Mouse (Mus musculus) myocyte (in vitro differentiated cells): ENCODE measurements around the gene Tuba3b. TPM values are rescaled to one million over a fixed set of nuclear protein-coding genes. Genes with fewer than 3 reads are reported as not detected.
A peak's percentile ranks its signal among the peaks of the same experiment; 100 is the strongest.

ENCODE experiments used
- H3K27me3 ChIP-seq: one replicate; pipeline ENCODE4 v1.6.1; 2011; ENCODE audit not compliant: control insufficient read depth, insufficient read depth, insufficient read length
- H3K36me3 ChIP-seq: one replicate; pipeline ENCODE4 v1.6.1; 2011; ENCODE audit not compliant: control insufficient read depth, insufficient read depth
- H3K4me2 ChIP-seq: one replicate; pipeline ENCODE4 v1.6.1; 2011; ENCODE audit warnings: low read depth, control low read depth
- H3K4me3 ChIP-seq: one replicate; pipeline ENCODE4 v1.5.1; 2011; ENCODE audit warnings: mild to moderate bottlenecking, control low read depth, moderate library complexity
- H3K79me2 ChIP-seq: one replicate; pipeline ENCODE4 v1.6.1; 2011; ENCODE audit not compliant: control insufficient read depth, insufficient read depth
- H3ac ChIP-seq: one replicate; pipeline ENCODE4 v1.6.1; 2011; ENCODE audit not compliant: control insufficient read depth, insufficient read length
- CEBPB ChIP-seq: IDR thresholded peaks from 2 replicates; pipeline ENCODE4 v1.6.1; 2011; ENCODE audit warnings: mild to moderate bottlenecking, moderate library complexity; ENCODE audit not compliant: poor library complexity, insufficient read depth, severe bottlenecking
- E2F4 ChIP-seq: IDR thresholded peaks from one replicate; pipeline ENCODE4 v1.6.1; 2011; ENCODE audit warnings: mild to moderate bottlenecking, control low read depth, moderate library complexity; ENCODE audit not compliant: insufficient read depth
- MAX ChIP-seq: IDR thresholded peaks from one replicate; pipeline ENCODE4 v1.6.1; 2011; ENCODE audit warnings: low read depth, mild to moderate bottlenecking, control low read depth
- MYOD1 ChIP-seq, 3 experiments: IDR thresholded peaks; one replicate each; pipeline ENCODE4 v1.6.1; 2011; ENCODE audit warnings: control low read depth in 2 of 3, low read depth in 2 of 3, mild to moderate bottlenecking in 2 of 3, moderate library complexity in 1 of 3; ENCODE audit not compliant: insufficient read length in 2 of 3, control insufficient read depth in 1 of 3
- MYOG ChIP-seq, 3 experiments: IDR thresholded peaks; one replicate each; pipeline ENCODE4 v1.6.1; 2011; ENCODE audit warnings: control low read depth in 2 of 3, low read depth in 2 of 3, mild to moderate bottlenecking in 2 of 3; ENCODE audit not compliant: insufficient read length in 2 of 3, control insufficient read depth in 1 of 3, insufficient read depth in 1 of 3
- POLR2A ChIP-seq: IDR thresholded peaks from one replicate; pipeline ENCODE4 v1.6.1; 2011; ENCODE audit warnings: low read depth, mild to moderate bottlenecking, control low read depth, moderate library complexity; ENCODE audit not compliant: insufficient read length
- POLR2AphosphoS2 ChIP-seq: IDR thresholded peaks from one replicate; pipeline ENCODE4 v1.6.1; 2011; ENCODE audit warnings: low read depth, control low read depth; ENCODE audit not compliant: insufficient read length
- REST ChIP-seq: IDR thresholded peaks from one replicate; pipeline ENCODE4 v1.6.1; 2011; ENCODE audit warnings: mild to moderate bottlenecking, control low read depth, moderate library complexity; ENCODE audit not compliant: insufficient read depth, insufficient read length
- SRF ChIP-seq: IDR thresholded peaks from one replicate; pipeline ENCODE4 v1.6.1; 2011; ENCODE audit warnings: low read depth; ENCODE audit not compliant: control insufficient read depth, insufficient read length
- TCF12 ChIP-seq: IDR thresholded peaks from one replicate; pipeline ENCODE4 v1.6.1; 2011; ENCODE audit warnings: mild to moderate bottlenecking, control low read depth; ENCODE audit not compliant: poor library complexity, insufficient read depth, severe bottlenecking
- TCF3 ChIP-seq: IDR thresholded peaks from one replicate; pipeline ENCODE4 v1.6.1; 2011; ENCODE audit warnings: low read depth, control low read depth; ENCODE audit not compliant: insufficient read length
- USF1 ChIP-seq: IDR thresholded peaks from one replicate; pipeline ENCODE4 v1.6.1; 2011; ENCODE audit warnings: low read depth, mild to moderate bottlenecking, control low read depth, moderate library complexity
- polyA plus RNA-seq: library from polyadenylated mRNA; unstranded; fragments of >200 nt; fragmentation: generic; extraction: Trizol; gene quantifications from one replicate; pipeline ENCODE4 v1.2.1, GENCODE M21; 2012; ENCODE audit warnings: missing spikeins

Tuba3b gene
- polyA plus RNA-seq, 1 experiment, result not detected

- peaks cover 3% of the 10 kb centered on the region for H3K27me3 ChIP-seq
- H3K4me2 ChIP-seq, result no peak overlapping the region
- no peaks in the 10 kb centered on the region for H3K79me2 ChIP-seq
- no peak overlapping the region for H3K4me3 ChIP-seq
- H3K36me3 ChIP-seq, result no peaks in the 10 kb centered on the region
- TF ChIP-seq USF1 (no peak), CEBPB (no peak), MAX (no peak), POLR2A (no peak), E2F4 (no peak), REST (no peak), SRF (no peak), TCF3 (no peak), TCF12 (no peak), POLR2AphosphoS2 (no peak), MYOD1 (IDR thresholded peaks at IDR 0.05; ENCODE audit: control insufficient read depth in 1 of 3, insufficient read length in 2 of 3, low read depth in 2 of 3) (no peak)
- H3ac ChIP-seq, result no peak overlapping the region
Observed at GRCm38 (mm10) chr6:145660943-145661342, 45.4 kb downstream of the Tuba3b start.

- H3K36me3 ChIP-seq, result no peaks in the 10 kb centered on the region
- no peak overlapping the region for H3ac ChIP-seq
- H3K4me3 ChIP-seq, result no peak overlapping the region
- peaks cover under 1% of the 10 kb centered on the region for H3K27me3 ChIP-seq
- no peak for TF ChIP-seq USF1
- H3K79me2 ChIP-seq, result no peaks in the 10 kb centered on the region
- no peak overlapping the region for H3K4me2 ChIP-seq
Observed at GRCm38 (mm10) chr6:145664208-145664607, 48.7 kb downstream of the Tuba3b start.

GRCm38 (mm10) chr6:145665751-145666150 is 50.2 kb downstream of the Tuba3b start:
- H3K4me3 ChIP-seq, result no peak overlapping the region
- H3K4me2 ChIP-seq, result no peak overlapping the region
- H3K36me3 ChIP-seq, result no peaks in the 10 kb centered on the region
- no peak for TF ChIP-seq REST
- no peak for TF ChIP-seq SRF
- no peak for TF ChIP-seq TCF12
- TF ChIP-seq USF1, result no peak
- no peak for TF ChIP-seq POLR2AphosphoS2
- no peak for TF ChIP-seq POLR2A
- TF ChIP-seq E2F4, result no peak
- TF ChIP-seq MAX, result no peak
- TF ChIP-seq CEBPB, result no peak
- TF ChIP-seq MYOD1 (IDR thresholded peaks at IDR 0.05; ENCODE audit: control insufficient read depth in 1 of 3, insufficient read length in 2 of 3, low read depth in 2 of 3), result no peak
- no peaks in the 10 kb centered on the region for H3K27me3 ChIP-seq
- H3ac ChIP-seq, result no peak overlapping the region
- H3K79me2 ChIP-seq, result no peaks in the 10 kb centered on the region

- no peak overlapping the region for H3ac ChIP-seq
- no peaks in the 10 kb centered on the region for H3K27me3 ChIP-seq
- no peak overlapping the region for H3K4me2 ChIP-seq
- no peak overlapping the region for H3K4me3 ChIP-seq
- no peaks in the 10 kb centered on the region for H3K79me2 ChIP-seq
- TF ChIP-seq CEBPB (no peak), USF1 (peak; percentile 19)
- no peaks in the 10 kb centered on the region for H3K36me3 ChIP-seq
Observed at GRCm38 (mm10) chr6:145667654-145668053, 52.1 kb downstream of the Tuba3b start.

- H3K36me3 ChIP-seq, result no peaks in the 10 kb centered on the region
- no peak overlapping the region for H3ac ChIP-seq
- no peaks in the 10 kb centered on the region for H3K79me2 ChIP-seq
- TF ChIP-seq MYOD1 (IDR thresholded peaks at IDR 0.05; ENCODE audit: control insufficient read depth in 1 of 3, insufficient read length in 2 of 3, low read depth in 2 of 3) (no peak), E2F4 (no peak), TCF12 (no peak), CEBPB (no peak), POLR2AphosphoS2 (no peak), MAX (no peak), SRF (no peak), MYOG (IDR thresholded peaks at IDR 0.05; ENCODE audit: control insufficient read depth in 1 of 3, insufficient read depth in 1 of 3, insufficient read length in 2 of 3, low read depth in 2 of 3) (no peak), TCF3 (no peak), USF1 (no peak), POLR2A (no peak), REST (no peak)
- no peak overlapping the region for H3K4me2 ChIP-seq
- H3K4me3 ChIP-seq, result no peak overlapping the region
- H3K27me3 ChIP-seq, result no peaks in the 10 kb centered on the region
Observed at GRCm38 (mm10) chr6:145669596-145670071, 54.1 kb downstream of the Tuba3b start.

Other genes with a start within 250 kb of the Tuba3b start
- gene Lmntd1, start 1.4 kb upstream of the Tuba3b start, polyA plus RNA-seq, result not detected
- gene Rassf8, start 131.0 kb downstream of the Tuba3b start, polyA plus RNA-seq, result 6.3 TPM
- 15.6 TPM for gene Bhlhe41, start 249.8 kb downstream of the Tuba3b start, polyA plus RNA-seq